Mouse (Mus musculus): ENCODE data around the gene P2rx1.

DNA sequence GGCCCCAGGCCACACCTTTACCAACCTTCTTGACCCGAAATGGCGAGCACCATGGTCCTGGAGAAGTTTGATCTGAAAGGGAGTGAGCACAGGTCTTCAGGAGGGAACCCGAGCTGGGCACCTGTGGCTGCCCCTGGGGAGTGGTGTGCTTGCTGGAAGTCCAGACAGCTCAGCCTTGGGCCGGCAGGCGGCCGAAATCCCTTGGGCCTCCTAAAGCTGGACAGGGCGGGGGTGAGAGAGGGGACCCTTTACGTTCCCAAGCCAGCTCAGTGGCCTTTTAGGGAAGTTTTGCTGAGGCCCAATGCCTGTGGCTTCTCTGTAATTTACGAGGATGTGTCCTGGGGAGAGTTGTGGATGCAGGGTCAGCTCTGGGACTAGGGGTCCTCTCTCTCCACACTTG, 8.2 kb upstream of the P2rx1 start:
- TF ChIP-seq CTCF (IDR thresholded peaks at IDR 0.05; ENCODE audit: low read depth) (no peak), EP300 (optimal IDR thresholded peaks at IDR 0.05) (no peak)

All from stomach, postnatal 0 days (tissue).